Mouse (Mus musculus): ENCODE measurements around the gene Ggta1.

DNA sequence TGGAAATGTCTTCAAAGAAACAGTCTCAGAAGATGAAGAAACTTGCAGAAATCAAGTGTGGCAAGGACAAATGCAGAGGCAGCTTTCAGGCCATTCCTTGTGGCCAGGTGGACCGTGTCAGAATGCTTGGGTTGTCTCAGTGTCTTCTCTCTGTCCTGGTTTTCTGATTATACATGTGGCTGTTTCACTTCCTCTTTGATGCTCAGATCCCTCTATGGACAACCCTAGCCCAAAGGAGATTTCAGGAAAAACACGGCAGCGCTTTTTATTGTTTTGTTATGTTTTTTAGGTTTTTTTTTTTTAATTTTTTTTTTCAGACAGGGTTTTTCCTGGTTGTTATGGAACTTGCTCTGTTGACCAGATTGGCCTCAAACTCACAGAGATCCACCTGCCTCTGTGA is 35.9 kb upstream of the Ggta1 start:
- no peak for TF ChIP-seq CTCF (IDR thresholded peaks at IDR 0.05; ENCODE audit: extremely low read depth, insufficient read depth, low read length)
- TF ChIP-seq POLR2A (IDR thresholded peaks at IDR 0.05; ENCODE audit: extremely low read depth, insufficient read depth, low read length), result no peak
